Mouse (Mus musculus): ENCODE data around the gene Ccndbp1. TPM values are rescaled to one million over a fixed set of nuclear protein-coding genes. Genes with fewer than 3 reads are reported as not detected.

Ccndbp1 gene
- total RNA-seq, 2 experiments from 2014 or later, result 63.0 to 64.6 TPM

Small RNA genes within 50 kb of the gene (microRNA-seq; reads per million reads assigned to microRNA genes)
- 0 reads per million in 2 experiments for gene Gm44325

Other genes starting within 250 kb of the Ccndbp1 start
- 10 to 100 TPM; 25.2 to 26.5 TPM for gene Cdan1, start 158.3 kb upstream of the Ccndbp1 start, total RNA-seq (2021)
- gene Ttbk2, start 157.8 kb upstream of the Ccndbp1 start, total RNA-seq (2021), result 10 to 100 TPM; 89.8 to 93.3 TPM
- 10 to 100 TPM; 43.2 to 45.0 TPM for gene Ubr1, start 37.7 kb upstream of the Ccndbp1 start, total RNA-seq (2021)
- gene Tmem62, start 31.4 kb upstream of the Ccndbp1 start, total RNA-seq (2021), result 10 to 100 TPM; 24.8 to 25.6 TPM
- not detected for gene Epb42, start 28.7 kb downstream of the Ccndbp1 start, total RNA-seq (2021)
- gene Tgm5, start 77.4 kb downstream of the Ccndbp1 start, total RNA-seq (2021), result under 1 TPM in 1 of 2 experiments, not detected in 1; 0.14 TPM
- gene Tgm7, start 101.4 kb downstream of the Ccndbp1 start, total RNA-seq (2021), result under 1 TPM in 1 of 2 experiments, not detected in 1; 0.21 TPM
- gene Adal, start 132.0 kb downstream of the Ccndbp1 start, total RNA-seq (2021), result 10 to 100 TPM; 14.5 to 17.8 TPM
- 1 to 10 TPM; 6.9 to 7.6 TPM for gene Lcmt2, start 132.2 kb downstream of the Ccndbp1 start, total RNA-seq (2021)
- gene Tubgcp4, start 162.3 kb downstream of the Ccndbp1 start, total RNA-seq (2021), result 10 to 100 TPM; 45.6 to 49.8 TPM
- 1 to 10 TPM; 6.5 to 6.9 TPM for gene Zscan29, start 162.7 kb downstream of the Ccndbp1 start, total RNA-seq (2021)